Mouse (Mus musculus): ENCODE results near the gene Ppp2ca. TPM values are rescaled to one million over a fixed set of nuclear protein-coding genes. Genes with fewer than 3 reads are reported as not detected.
A peak's percentile ranks its signal among the peaks of the same experiment; 100 is the strongest.

The Ppp2ca gene
- polyA plus RNA-seq, 1 experiment from 2014 or later, result 20.2 TPM

- Histone ChIP-seq H3K4me2 (ENCODE audit: low read depth, low read length) (no peak overlapping the region), H3K9me3 (ENCODE audit: control insufficient read depth, low read length) (no peaks in the 10 kb centered on the region), H3K27me3 (replicated peaks; ENCODE audit: control insufficient read depth, insufficient read depth, low read length) (no peaks in the 10 kb centered on the region), H3K4me1 (ENCODE audit: control insufficient read depth, insufficient read depth, low read length) (no peaks in the 10 kb centered on the region; the same call in 1 of the 2 replicates), H3K4me3 (ENCODE audit: low read length) (no peak overlapping the region), H3K9ac (ENCODE audit: low read depth, low read length) (peak overlapping the region; percentile 5; the same call in 1 of the 2 replicates), H3K27ac (ENCODE audit: low read length) (no peak overlapping the region; the same call in 1 of the 2 replicates), H3K36me3 (ENCODE audit: control insufficient read depth, insufficient read depth, low read length) (no peaks in the 10 kb centered on the region)
- 28% methylated on average over 9 of the region's 9 CpGs for WGBS
- ATAC-seq, result 0 out of 2 replicates have a peak, but pooled peaks have one; percentile 33
These were observed 12.1 kb upstream of the Ppp2ca start for GRCm38 (mm10) chr11:52086204-52086864.

GRCm38 (mm10) chr11:52089291-52089690 lies 9.2 kb upstream of the Ppp2ca start:
- Histone ChIP-seq H3K4me3 (ENCODE audit: low read length) (no peak overlapping the region), H3K27me3 (replicated peaks; ENCODE audit: control insufficient read depth, insufficient read depth, low read length) (no peaks in the 10 kb centered on the region), H3K4me2 (ENCODE audit: low read depth, low read length) (no peak overlapping the region), H3K9ac (ENCODE audit: low read depth, low read length) (no peak overlapping the region), H3K9me3 (ENCODE audit: control insufficient read depth, low read length) (no peaks in the 10 kb centered on the region), H3K4me1 (ENCODE audit: control insufficient read depth, insufficient read depth, low read length) (no peaks in the 10 kb centered on the region; the same call in 1 of the 2 replicates), H3K27ac (ENCODE audit: low read length) (no peak overlapping the region), H3K36me3 (ENCODE audit: control insufficient read depth, insufficient read depth, low read length) (no peaks in the 10 kb centered on the region)
- WGBS, result 56% methylated on average over 8 of the region's 8 CpGs
- no peak for ATAC-seq

GRCm38 (mm10) chr11:52091261-52091660 lies 7.2 kb upstream of the Ppp2ca start:
- WGBS, result 86% methylated on average over 9 of the region's 9 CpGs
- Histone ChIP-seq H3K27me3 (replicated peaks; ENCODE audit: control insufficient read depth, insufficient read depth, low read length) (no peaks in the 10 kb centered on the region), H3K4me1 (ENCODE audit: control insufficient read depth, insufficient read depth, low read length) (no peaks in the 10 kb centered on the region; the same call in 1 of the 2 replicates), H3K9me3 (ENCODE audit: control insufficient read depth, low read length) (no peaks in the 10 kb centered on the region), H3K36me3 (ENCODE audit: control insufficient read depth, insufficient read depth, low read length) (no peaks in the 10 kb centered on the region), H3K4me2 (ENCODE audit: low read depth, low read length) (no peak overlapping the region), H3K27ac (ENCODE audit: low read length) (no peak overlapping the region), H3K9ac (ENCODE audit: low read depth, low read length) (no peak overlapping the region), H3K4me3 (ENCODE audit: low read length) (no peak overlapping the region)
- ATAC-seq, result no peak

GRCm38 (mm10) chr11:52094568-52094967 lies 3.9 kb upstream of the Ppp2ca start:
- Histone ChIP-seq H3K27ac (ENCODE audit: low read length) (peak overlapping the region; percentile 62), H3K9me3 (ENCODE audit: control insufficient read depth, low read length) (no peaks in the 10 kb centered on the region), H3K27me3 (replicated peaks; ENCODE audit: control insufficient read depth, insufficient read depth, low read length) (no peaks in the 10 kb centered on the region), H3K4me2 (ENCODE audit: low read depth, low read length) (no peak overlapping the region), H3K4me3 (ENCODE audit: low read length) (no peak overlapping the region), H3K36me3 (ENCODE audit: control insufficient read depth, insufficient read depth, low read length) (no peaks in the 10 kb centered on the region), H3K9ac (ENCODE audit: low read depth, low read length) (peak overlapping the region; percentile 18; the same call in 1 of the 2 replicates), H3K4me1 (ENCODE audit: control insufficient read depth, insufficient read depth, low read length) (0 out of 2 replicates have a peak, but pooled peaks cover 5% of the 10 kb centered on the region)
- 34% methylated on average over 5 of the region's 5 CpGs for WGBS
- ATAC-seq, result no peak

GRCm38 (mm10) chr11:52097016-52097415 lies 1.5 kb upstream of the Ppp2ca start:
- 68% methylated on average over 3 of the region's 3 CpGs for WGBS
- H3K36me3 ChIP-seq (ENCODE audit: control insufficient read depth, insufficient read depth, low read length), result no peaks in the 10 kb centered on the region
- H3K27me3 ChIP-seq (replicated peaks; ENCODE audit: control insufficient read depth, insufficient read depth, low read length), result no peaks in the 10 kb centered on the region
- H3K9me3 ChIP-seq (ENCODE audit: control insufficient read depth, low read length), result no peaks in the 10 kb centered on the region
- ATAC-seq, result no peak
- no peak overlapping the region for H3K9ac ChIP-seq (ENCODE audit: low read depth, low read length)
- H3K4me3 ChIP-seq (ENCODE audit: low read length), result no peak overlapping the region
- peaks cover 22% of the 10 kb centered on the region for H3K4me1 ChIP-seq (ENCODE audit: control insufficient read depth, insufficient read depth, low read length)
- no peak overlapping the region for H3K27ac ChIP-seq (ENCODE audit: low read length)
- no peak overlapping the region for H3K4me2 ChIP-seq (ENCODE audit: low read depth, low read length)

GRCm38 (mm10) chr11:52097596-52097995 lies 885 bp upstream of the Ppp2ca start:
- Histone ChIP-seq H3K4me3 (ENCODE audit: low read length) (0 out of 2 replicates have a peak overlapping the region, but pooled peaks have one; percentile 99), H3K9ac (ENCODE audit: low read depth, low read length) (0 out of 2 replicates have a peak overlapping the region, but pooled peaks have one; percentile 72), H3K4me2 (ENCODE audit: low read depth, low read length) (peak overlapping the region; percentile 84; the same call in 1 of the 2 replicates), H3K27ac (ENCODE audit: low read length) (peak overlapping the region; percentile 93), H3K9me3 (ENCODE audit: control insufficient read depth, low read length) (no peaks in the 10 kb centered on the region), H3K4me1 (ENCODE audit: control insufficient read depth, insufficient read depth, low read length) (peaks cover 23% of the 10 kb centered on the region), H3K36me3 (ENCODE audit: control insufficient read depth, insufficient read depth, low read length) (no peaks in the 10 kb centered on the region), H3K27me3 (replicated peaks; ENCODE audit: control insufficient read depth, insufficient read depth, low read length) (no peaks in the 10 kb centered on the region)
- WGBS, result 68% methylated on average over 2 of the region's 2 CpGs
- ATAC-seq, result no peak

GRCm38 (mm10) chr11:52099031-52099761 lies 715 bp downstream of the Ppp2ca start:
- WGBS, result under 1% methylated on average over 68 of the region's 72 CpGs
- Histone ChIP-seq H3K4me1 (ENCODE audit: control insufficient read depth, insufficient read depth, low read length) (peaks cover 28% of the 10 kb centered on the region), H3K9me3 (ENCODE audit: control insufficient read depth, low read length) (no peaks in the 10 kb centered on the region), H3K9ac (ENCODE audit: low read depth, low read length) (peak overlapping the region; percentile 100), H3K4me2 (ENCODE audit: low read depth, low read length) (peak overlapping the region; percentile 81), H3K4me3 (ENCODE audit: low read length) (peak overlapping the region; percentile 99), H3K27ac (ENCODE audit: low read length) (peak overlapping the region; percentile 99), H3K36me3 (ENCODE audit: control insufficient read depth, insufficient read depth, low read length) (no peaks in the 10 kb centered on the region), H3K27me3 (replicated peaks; ENCODE audit: control insufficient read depth, insufficient read depth, low read length) (no peaks in the 10 kb centered on the region)
- ATAC-seq, result peak; percentile 75

GRCm38 (mm10) chr11:52099771-52100219 lies 1.3 kb downstream of the Ppp2ca start:
- WGBS, result 2% methylated on average over 7 of the region's 7 CpGs
- peak overlapping the region; percentile 100 for H3K9ac ChIP-seq (ENCODE audit: low read depth, low read length)
- H3K9me3 ChIP-seq (ENCODE audit: control insufficient read depth, low read length), result no peaks in the 10 kb centered on the region
- H3K4me2 ChIP-seq (ENCODE audit: low read depth, low read length), result peak overlapping the region; percentile 81
- ATAC-seq, result no peak
- H3K4me1 ChIP-seq (ENCODE audit: control insufficient read depth, insufficient read depth, low read length), result peaks cover 32% of the 10 kb centered on the region
- no peaks in the 10 kb centered on the region for H3K27me3 ChIP-seq (replicated peaks; ENCODE audit: control insufficient read depth, insufficient read depth, low read length)
- no peaks in the 10 kb centered on the region for H3K36me3 ChIP-seq (ENCODE audit: control insufficient read depth, insufficient read depth, low read length)
- peak overlapping the region; percentile 99 for H3K4me3 ChIP-seq (ENCODE audit: low read length)
- H3K27ac ChIP-seq (ENCODE audit: low read length), result peak overlapping the region; percentile 99

- H3K4me3 ChIP-seq (ENCODE audit: low read length), result no peak overlapping the region
- H3K27ac ChIP-seq (ENCODE audit: low read length), result no peak overlapping the region
- no peak for ATAC-seq
- H3K4me2 ChIP-seq (ENCODE audit: low read depth, low read length), result no peak overlapping the region
- H3K27me3 ChIP-seq (replicated peaks; ENCODE audit: control insufficient read depth, insufficient read depth, low read length), result no peaks in the 10 kb centered on the region
- peaks cover 31% of the 10 kb centered on the region for H3K4me1 ChIP-seq (ENCODE audit: control insufficient read depth, insufficient read depth, low read length)
- no peaks in the 10 kb centered on the region for H3K9me3 ChIP-seq (ENCODE audit: control insufficient read depth, low read length)
- WGBS, result 72% methylated on average over 4 of the region's 4 CpGs
- no peak overlapping the region for H3K9ac ChIP-seq (ENCODE audit: low read depth, low read length)
- no peaks in the 10 kb centered on the region for H3K36me3 ChIP-seq (ENCODE audit: control insufficient read depth, insufficient read depth, low read length)
These were observed 4.5 kb downstream of the Ppp2ca start for GRCm38 (mm10) chr11:52102977-52103376.
